Mouse (Mus musculus) macrophage (primary cell): ENCODE data around the gene Hspg2. TPM values are rescaled to one million over a fixed set of nuclear protein-coding genes. Genes with fewer than 3 reads are reported as not detected.

Experiments
- H3K27ac ChIP-seq: fragments of 350-480 bp; formaldehyde crosslinking; 2 replicates; pipeline ENCODE4 v1.9.0; 2021
- H3K36me3 ChIP-seq: fragments of 350-480 bp; formaldehyde crosslinking; 2 replicates; pipeline ENCODE4 v1.9.0; 2021; ENCODE audit errors: inconsistent target
- H3K4me3 ChIP-seq: fragments of 350-480 bp; formaldehyde crosslinking; 2 replicates; pipeline ENCODE4 v1.9.0; 2021; ENCODE audit errors: inconsistent target
- H3K79me2 ChIP-seq: fragments of 350-480 bp; formaldehyde crosslinking; 2 replicates; pipeline ENCODE4 v1.9.0; 2021; ENCODE audit errors: inconsistent target
- WGBS: methylation state at CpG from one replicate; pipeline ENCODE4 v1.1.7; 2026; ENCODE audit warnings: inconsistent platforms; ENCODE audit not compliant: missing documents; 5-methylcytosine and 5-hydroxymethylcytosine counted together
- polyA plus RNA-seq: library from polyadenylated mRNA; stranded (reverse); fragments of 250-400 nt; gene quantifications from 3 replicates; pipeline ENCODE4 v1.2.4, GENCODE M21; 2018; ENCODE audit warnings: inconsistent platforms

Hspg2 gene
- polyA plus RNA-seq, 1 experiment from 2014 or later: 0.06 TPM

DNA sequence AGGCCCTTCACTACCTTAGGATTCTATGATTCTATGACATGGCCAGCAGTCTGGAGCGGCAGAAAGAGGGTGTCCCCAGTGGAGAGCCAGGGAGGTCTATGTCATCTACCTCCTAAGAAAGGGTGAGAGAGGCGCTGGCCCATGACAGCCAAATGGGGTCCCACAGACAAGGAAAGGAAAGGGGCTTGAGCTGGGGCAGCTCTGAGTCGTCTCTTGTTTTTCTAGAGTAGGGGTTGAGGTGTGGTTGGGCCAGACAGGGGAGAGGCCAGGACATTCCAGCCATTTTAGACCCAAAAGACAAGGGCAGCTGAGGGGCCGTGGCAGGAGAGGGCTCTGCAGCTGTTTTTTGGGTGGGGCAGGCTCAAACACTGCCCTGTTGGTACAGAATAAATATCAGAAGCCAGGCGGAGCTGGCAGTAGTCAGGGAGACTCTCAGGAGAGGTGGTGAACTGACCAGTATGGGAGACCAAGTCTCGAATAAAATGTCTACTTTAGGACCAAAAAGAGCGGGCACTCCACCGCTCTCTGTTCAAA is 15.3 kb upstream of the Hspg2 start, which contains the start of gene 1700013G24Rik:
Gene 1700013G24Rik (plus strand): TSS at position 51 of the 534 bp plus-strand sequence.
- 94% methylated on average over 8 of the region's 8 CpGs for WGBS
- no peaks in the 10 kb centered on the region for H3K36me3 ChIP-seq
- H3K79me2 ChIP-seq: no peaks in the 10 kb centered on the region
- no peak within 1 kb of the TSS for H3K27ac ChIP-seq
- no peak within 1 kb of the TSS for H3K4me3 ChIP-seq

DNA sequence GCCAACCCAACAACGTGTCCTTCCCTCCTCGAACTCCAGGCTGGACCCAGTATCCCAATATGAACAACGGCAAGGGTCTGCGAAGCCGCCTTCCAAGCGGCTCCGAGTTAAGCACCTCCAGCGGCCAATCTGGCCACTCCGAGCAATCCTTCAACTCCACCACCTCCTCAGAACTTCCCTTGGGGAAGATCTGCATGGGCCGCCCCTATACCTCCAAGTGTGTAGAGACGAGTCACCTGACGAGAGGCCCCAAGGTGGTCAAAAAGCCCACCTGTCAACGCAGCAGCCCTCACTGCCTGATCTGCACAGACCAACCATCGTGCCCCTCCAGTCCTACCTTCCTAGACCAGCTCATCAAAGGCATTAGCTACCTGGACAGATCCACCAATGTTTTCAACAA is 14.0 kb upstream of the Hspg2 start:
- Histone ChIP-seq H3K27ac (no peak overlapping the region), H3K79me2 (no peaks in the 10 kb centered on the region), H3K36me3 (no peaks in the 10 kb centered on the region), H3K4me3 (no peak overlapping the region)
- WGBS: 87% methylated on average over 14 of the region's 14 CpGs

DNA sequence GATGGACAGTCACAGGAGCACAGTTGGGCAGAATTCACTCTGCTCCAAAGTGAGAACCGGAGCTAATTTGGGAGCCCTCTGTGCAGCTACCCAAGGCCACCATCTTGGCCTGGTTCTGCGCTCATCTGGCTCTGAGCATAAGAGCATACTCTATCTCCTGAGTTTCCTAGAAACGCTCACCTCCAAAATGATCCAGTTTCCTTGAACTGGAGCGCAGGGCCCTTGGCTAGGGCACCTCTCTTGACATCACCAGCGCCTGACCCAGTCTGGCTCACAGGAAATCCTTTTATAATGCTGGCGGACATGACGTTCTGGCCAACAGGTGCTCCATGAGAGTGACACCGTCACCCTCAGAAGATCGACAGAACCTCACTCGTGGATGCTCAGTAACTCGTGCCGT is 12.0 kb upstream of the Hspg2 start:
- 91% methylated on average over 12 of the region's 12 CpGs for WGBS
- Histone ChIP-seq H3K36me3 (no peaks in the 10 kb centered on the region), H3K79me2 (no peaks in the 10 kb centered on the region), H3K27ac (no peak overlapping the region), H3K4me3 (no peak overlapping the region)

DNA sequence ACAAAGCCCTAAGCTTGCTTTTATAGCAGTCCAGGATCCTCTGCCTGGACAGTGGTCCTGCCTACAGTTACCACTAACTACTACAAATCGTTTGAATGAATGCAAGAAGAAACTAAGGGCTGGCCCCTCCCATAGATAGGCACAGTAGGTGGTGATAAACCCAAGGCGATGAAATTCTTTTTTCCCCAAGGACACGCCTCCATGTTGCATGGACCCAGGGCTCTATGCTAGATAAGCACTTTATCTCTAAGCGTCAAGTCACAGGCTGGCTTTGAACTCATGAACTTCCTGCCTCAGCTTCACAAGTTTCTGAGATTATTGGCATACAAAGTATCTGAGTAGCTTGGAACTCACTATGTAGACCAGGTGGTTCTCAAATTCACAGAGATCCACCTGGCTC is 11.3 kb upstream of the Hspg2 start:
- Histone ChIP-seq H3K4me3 (no peak overlapping the region), H3K79me2 (no peaks in the 10 kb centered on the region), H3K27ac (no peak overlapping the region), H3K36me3 (no peaks in the 10 kb centered on the region)
- 78% methylated on average over 4 of the region's 4 CpGs for WGBS

DNA sequence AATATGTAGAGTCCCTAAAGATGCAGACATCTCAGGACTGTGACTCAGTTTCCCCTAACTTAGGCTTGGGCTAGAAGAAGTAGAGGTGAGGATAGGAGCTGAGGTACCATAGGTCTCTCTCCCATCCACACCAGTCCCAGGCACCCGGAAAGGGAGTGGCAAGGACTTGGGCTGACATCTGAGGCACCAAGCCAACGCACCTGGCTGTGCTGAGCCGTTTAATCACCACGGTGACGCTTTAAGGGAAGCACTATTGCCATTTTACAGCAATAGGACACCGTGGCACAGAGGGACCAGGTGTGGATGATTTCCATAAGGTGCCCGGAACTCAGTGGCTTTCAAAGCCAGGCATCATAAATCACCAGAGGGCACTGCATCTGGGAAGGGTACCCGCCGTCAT is 10.3 kb upstream of the Hspg2 start:
- Histone ChIP-seq H3K27ac (no peak overlapping the region), H3K79me2 (no peaks in the 10 kb centered on the region), H3K4me3 (no peak overlapping the region), H3K36me3 (no peaks in the 10 kb centered on the region)
- 59% methylated on average over 8 of the region's 9 CpGs for WGBS

DNA sequence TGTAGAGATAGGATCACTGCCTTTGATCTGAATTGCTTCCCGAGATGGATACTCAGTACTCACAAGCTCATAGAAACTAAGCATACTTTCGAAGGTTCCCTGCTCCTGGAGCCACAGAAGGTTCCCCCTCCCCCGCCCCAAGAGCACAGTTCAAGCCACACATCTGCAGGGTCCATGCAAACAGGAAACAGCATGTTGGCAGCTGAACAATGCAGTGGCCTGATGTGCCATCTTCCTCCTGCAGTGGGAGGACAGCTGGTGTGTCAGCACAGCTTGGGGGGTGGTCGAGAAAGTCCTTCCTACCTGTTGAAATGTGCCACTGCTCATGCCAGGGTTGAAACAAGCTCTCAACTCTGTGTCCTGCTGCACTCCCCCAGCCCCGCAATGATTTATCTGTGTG is 9.7 kb upstream of the Hspg2 start:
- WGBS: 28% methylated on average over 5 of the region's 5 CpGs
- Histone ChIP-seq H3K4me3 (no peak overlapping the region), H3K36me3 (no peaks in the 10 kb centered on the region), H3K79me2 (no peaks in the 10 kb centered on the region), H3K27ac (no peak overlapping the region)

DNA sequence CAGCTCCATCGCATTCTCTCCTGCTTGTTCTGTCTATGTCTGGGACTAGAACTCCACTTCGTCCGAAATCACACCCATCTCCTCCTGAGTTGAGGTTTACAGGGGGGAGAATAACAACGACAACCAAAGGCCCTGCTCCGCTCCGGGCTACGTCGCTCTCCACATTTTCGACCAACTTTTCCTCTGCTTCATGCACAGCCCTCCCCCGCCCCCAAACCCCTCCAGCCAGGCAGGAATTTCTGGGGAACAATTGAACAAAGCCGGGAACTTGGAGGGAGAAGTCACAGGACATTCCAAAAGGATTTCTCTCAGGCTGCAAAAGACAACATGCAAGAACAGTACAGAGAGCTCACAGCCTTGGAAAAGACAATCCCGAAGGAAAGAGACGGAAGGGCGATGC is 7.9 kb upstream of the Hspg2 start:
- Histone ChIP-seq H3K4me3 (no peak overlapping the region), H3K27ac (no peak overlapping the region), H3K79me2 (no peaks in the 10 kb centered on the region), H3K36me3 (no peaks in the 10 kb centered on the region)
- 84% methylated on average over 14 of the region's 14 CpGs for WGBS

DNA sequence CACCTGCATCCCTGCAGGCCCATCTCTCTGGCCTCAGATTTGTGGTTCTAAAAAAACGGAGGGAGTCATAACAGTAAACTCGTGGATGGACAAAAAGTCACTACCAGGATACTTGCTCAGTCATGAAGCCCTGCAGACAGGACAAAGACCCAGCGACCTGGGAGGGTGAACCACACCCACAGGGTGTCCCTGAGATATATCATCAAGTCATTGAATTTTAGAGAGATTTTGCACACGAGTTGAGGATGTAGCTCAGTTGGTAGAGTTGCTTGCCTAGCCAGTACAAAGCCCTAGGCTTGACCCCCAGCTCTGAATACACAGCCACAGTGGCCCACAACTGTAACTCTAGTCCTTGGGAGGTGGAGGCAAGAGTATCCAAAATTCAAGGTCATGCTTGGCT is 7.4 kb upstream of the Hspg2 start:
- H3K4me3 ChIP-seq: no peak overlapping the region
- WGBS: 75% methylated on average over 4 of the region's 4 CpGs
- no peaks in the 10 kb centered on the region for H3K36me3 ChIP-seq
- H3K27ac ChIP-seq: no peak overlapping the region
- no peaks in the 10 kb centered on the region for H3K79me2 ChIP-seq

DNA sequence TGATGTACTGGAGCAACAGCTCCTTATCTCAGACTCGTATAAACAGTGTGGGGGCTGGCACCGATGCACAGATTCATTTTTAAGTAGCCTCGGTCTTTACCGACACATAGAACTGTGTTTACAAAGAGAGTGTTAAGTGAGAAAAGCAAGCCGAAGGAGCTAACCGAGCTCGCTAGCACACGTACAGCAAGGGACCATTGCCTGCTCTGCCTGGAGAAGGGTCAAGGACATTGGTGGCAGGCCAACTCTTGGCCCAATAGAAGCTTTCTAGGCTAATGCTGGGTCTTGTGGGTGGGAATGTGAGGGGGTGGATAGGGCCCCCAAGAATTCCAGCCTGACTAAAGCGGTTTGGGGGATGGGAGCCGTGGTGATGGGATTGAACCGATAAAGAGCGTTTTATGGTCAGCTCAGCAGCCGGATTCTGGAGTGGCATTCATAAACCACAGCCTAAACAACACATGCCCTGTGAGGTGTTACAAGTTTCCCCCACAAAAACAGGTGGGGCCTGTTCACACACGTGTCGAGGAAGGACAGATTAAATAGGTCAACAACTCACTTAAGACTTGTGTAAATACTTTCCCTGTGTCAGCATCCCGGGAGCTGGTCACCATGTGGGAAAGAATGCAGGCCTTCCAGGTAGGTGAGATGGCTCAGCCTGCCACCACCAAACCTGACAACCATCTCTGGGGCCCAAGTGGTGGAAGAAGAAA is 6.4 kb upstream of the Hspg2 start:
- Histone ChIP-seq H3K36me3 (no peaks in the 10 kb centered on the region), H3K4me3 (no peak overlapping the region), H3K27ac (no peak overlapping the region), H3K79me2 (no peaks in the 10 kb centered on the region)
- 92% methylated on average over 16 of the region's 16 CpGs for WGBS

DNA sequence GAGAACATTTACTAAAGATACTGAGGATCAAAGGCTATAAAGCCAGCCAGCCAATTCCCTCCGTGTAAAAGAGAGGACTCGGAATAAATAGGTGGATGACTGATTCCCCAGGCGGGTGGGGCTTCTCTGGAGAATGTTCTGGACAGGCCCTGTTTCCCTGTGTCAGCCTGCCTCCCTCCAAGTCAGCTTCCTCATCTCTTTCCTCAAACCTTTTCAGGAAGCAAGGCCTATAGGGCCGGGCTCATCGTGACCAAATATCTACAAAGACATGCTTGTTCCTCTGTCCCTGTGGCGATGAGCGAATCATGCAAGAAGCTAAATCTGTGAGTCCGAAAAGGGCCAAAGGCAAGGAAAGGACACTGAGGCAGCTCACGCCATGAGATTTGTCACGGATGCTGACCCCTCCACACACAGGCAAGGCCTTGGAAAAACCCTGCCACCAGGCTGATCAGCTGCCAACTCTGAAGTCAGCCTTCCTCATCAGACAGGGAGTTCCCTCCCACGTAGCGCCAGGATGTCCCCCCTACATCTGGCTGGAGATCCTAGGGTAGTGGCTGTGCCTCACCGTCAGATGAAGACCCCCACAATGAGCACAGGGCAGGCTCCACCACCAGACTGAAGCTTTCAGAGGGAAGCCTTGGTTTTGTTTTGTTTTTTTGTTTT is 3.3 kb upstream of the Hspg2 start:
- H3K79me2 ChIP-seq: no peaks in the 10 kb centered on the region
- 79% methylated on average over 13 of the region's 13 CpGs for WGBS

DNA sequence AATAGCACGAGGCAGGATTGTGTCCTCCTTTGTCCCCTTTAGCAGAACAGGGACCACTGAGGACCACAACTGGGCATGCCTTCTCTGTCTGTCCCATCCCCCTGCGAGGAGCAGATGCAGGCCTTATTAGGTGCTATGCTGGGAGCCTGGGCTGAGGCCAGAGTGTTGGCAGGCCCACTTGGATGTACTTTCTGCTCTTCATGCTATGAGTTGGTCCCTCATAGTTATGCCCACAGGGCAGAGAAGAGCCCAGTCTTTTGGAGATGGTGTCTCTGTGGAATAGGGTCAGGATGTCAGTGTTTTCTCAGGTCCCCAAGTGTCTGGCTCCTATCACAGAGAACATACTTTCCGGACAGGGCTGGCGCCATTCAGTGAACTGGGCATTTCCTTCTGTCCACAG is 1.6 kb upstream of the Hspg2 start:
- Histone ChIP-seq H3K27ac (no peak overlapping the region), H3K79me2 (no peaks in the 10 kb centered on the region), H3K4me3 (no peak overlapping the region), H3K36me3 (no peaks in the 10 kb centered on the region)
- WGBS: 94% methylated on average over 4 of the region's 4 CpGs

More for the DNA sequence above, 3.3 kb upstream of the Hspg2 start:
- no peak overlapping the region for H3K27ac ChIP-seq
- H3K4me3 ChIP-seq: no peak overlapping the region
- H3K36me3 ChIP-seq: no peaks in the 10 kb centered on the region

DNA sequence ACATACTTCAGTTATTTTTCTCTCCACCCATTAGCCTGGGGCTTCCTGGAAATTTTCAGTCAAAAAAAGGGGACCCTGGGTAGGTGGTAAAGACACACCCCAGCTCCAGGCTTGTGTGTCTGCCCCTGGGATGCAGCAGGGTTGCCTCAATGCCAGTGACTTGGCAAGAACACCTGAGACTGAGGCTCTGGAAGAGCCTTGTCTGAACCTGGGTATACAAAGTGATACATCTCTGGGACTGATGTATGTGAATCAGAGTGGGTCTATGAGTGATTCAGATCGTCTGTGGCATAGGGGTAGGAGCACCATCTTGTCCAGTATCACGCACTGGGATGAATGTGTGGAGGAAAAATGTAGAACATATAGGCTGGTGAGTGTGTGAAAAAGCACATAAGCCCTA is 1.0 kb upstream of the Hspg2 start:
- 91% methylated on average over 2 of the region's 2 CpGs for WGBS
- Histone ChIP-seq H3K4me3 (no peak overlapping the region), H3K79me2 (no peaks in the 10 kb centered on the region), H3K36me3 (no peaks in the 10 kb centered on the region), H3K27ac (no peak overlapping the region)

DNA sequence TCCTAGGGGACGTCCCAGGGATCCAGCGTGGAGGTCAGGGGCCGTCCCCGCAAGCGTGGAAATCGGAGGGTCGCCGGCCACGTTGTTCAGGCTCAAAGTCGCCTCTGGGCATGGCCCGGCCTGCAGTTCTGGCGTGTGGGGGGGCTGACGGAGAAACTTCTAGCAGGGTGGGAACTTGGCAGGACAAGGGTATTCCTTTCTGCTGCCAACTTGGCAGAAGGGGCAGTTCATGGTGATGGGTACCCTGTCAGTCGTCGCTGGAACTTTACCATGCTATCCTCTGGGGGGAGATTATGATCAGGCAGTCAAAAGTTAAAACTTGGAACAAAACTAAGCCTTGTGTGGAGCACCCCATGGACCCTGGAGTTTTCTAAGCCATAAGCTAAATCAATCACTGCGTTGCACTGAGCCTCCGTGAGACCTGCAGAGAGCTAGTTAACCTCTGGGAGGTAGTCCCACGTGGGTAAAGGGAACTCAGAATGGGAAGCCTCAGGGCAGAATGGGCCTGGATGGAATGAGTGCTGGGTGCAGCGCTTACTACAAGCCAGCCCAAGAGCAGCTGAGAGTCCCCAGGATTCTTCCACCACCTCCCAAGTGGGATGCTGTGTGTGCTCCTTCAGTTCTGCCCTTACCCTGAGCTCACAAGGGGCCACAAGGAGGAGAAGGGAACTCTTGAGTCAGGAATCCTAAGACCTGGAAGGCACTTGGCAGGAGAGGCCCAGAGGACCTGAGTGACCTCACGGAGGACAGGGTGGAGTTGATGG is 694 bp downstream of the Hspg2 start:
- WGBS: 21% methylated on average over 20 of the region's 20 CpGs

DNA sequence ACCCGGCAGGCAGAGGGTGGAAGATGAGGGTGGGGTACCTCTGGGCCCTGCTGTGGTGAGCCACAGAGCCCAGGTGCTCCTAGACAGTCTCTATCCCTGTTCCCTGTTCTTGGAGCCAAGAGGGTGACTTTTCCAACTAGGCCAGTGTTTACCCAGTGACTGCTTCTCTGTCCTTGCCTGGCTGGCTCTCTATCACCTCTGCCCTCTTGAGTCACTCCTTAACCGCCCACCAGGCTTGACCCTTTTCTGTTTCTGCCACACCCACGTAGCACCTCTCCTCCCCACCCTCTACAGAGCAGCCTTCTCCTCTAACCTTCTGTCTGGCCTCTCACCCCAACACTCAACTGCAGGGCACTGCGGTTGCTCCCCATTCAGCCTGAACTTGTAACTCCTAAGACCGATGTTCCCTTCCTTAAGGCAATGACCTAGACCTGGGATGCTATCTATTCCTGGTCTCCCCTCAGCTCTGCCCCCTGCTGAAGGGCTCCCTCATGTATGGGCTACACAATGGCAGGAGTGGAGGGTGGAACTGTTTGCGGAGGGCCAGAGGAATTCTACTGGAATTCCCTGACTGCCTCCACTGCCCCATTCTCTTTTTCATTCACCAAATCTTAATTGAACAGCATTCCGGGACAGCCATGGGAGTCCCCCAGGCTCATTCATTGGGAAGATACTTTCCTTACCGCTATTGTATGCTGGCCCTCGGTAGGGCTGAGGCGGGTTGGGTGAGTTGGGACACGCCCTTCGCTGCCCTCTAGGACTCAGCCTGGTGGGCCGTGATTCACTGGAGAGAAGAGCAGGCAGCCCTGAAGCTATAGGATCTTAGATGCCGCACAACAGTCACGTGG is 1.5 kb downstream of the Hspg2 start:
- H3K27ac ChIP-seq: no peak overlapping the region
- H3K79me2 ChIP-seq: no peaks in the 10 kb centered on the region
- no peaks in the 10 kb centered on the region for H3K36me3 ChIP-seq
- 89% methylated on average over 14 of the region's 15 CpGs for WGBS
- no peak overlapping the region for H3K4me3 ChIP-seq

More for the DNA sequence above, 694 bp downstream of the Hspg2 start:
- Histone ChIP-seq H3K27ac (no peak overlapping the region), H3K79me2 (no peaks in the 10 kb centered on the region), H3K36me3 (no peaks in the 10 kb centered on the region), H3K4me3 (no peak overlapping the region)
